Mouse (Mus musculus) C2C12 (cell line): ENCODE data around the gene Pkn3. TPM values are rescaled to one million over a fixed set of nuclear protein-coding genes. Genes with fewer than 3 reads are reported as not detected.

ENCODE experiments used
- H3K27me3 ChIP-seq: one replicate; pipeline ENCODE4 v1.6.1; 2011; ENCODE audit not compliant: control insufficient read depth, insufficient read depth, insufficient read length
- H3K36me3 ChIP-seq: one replicate; pipeline ENCODE4 v1.6.1; 2011; ENCODE audit not compliant: control insufficient read depth, insufficient read depth
- H3K4me3 ChIP-seq: one replicate; pipeline ENCODE4 v1.5.1; 2011; ENCODE audit warnings: mild to moderate bottlenecking, control low read depth; ENCODE audit not compliant: poor library complexity, insufficient read depth, severe bottlenecking
- H3K79me2 ChIP-seq: one replicate; pipeline ENCODE4 v1.6.1; 2011; ENCODE audit not compliant: control insufficient read depth, insufficient read depth
- H3K79me3 ChIP-seq: one replicate; pipeline ENCODE4 v1.6.1; 2011; ENCODE audit warnings: low read depth, control low read depth
- H3ac ChIP-seq: one replicate; pipeline ENCODE3; 2011; ENCODE audit warnings: low read depth; ENCODE audit not compliant: control insufficient read depth, insufficient read length
- CEBPB ChIP-seq: IDR thresholded peaks from one replicate; pipeline ENCODE4 v1.6.1; 2011; ENCODE audit warnings: low read depth, mild to moderate bottlenecking, control low read depth, moderate library complexity
- CTCF ChIP-seq: IDR thresholded peaks from one replicate; pipeline ENCODE4 v1.5.1; 2011; ENCODE audit not compliant: control insufficient read depth, insufficient read depth, insufficient read length
- FOSL1 ChIP-seq: IDR thresholded peaks from one replicate; pipeline ENCODE4 v1.8.0; 2011; ENCODE audit warnings: mild to moderate bottlenecking, low read length; ENCODE audit not compliant: poor library complexity, insufficient read depth, severe bottlenecking
- MAX ChIP-seq: IDR thresholded peaks from one replicate; pipeline ENCODE4 v1.6.1; 2011; ENCODE audit warnings: mild to moderate bottlenecking, control low read depth
- MYOD1 ChIP-seq: IDR thresholded peaks from one replicate; pipeline ENCODE4 v1.6.1; 2011; ENCODE audit warnings: low read depth; ENCODE audit not compliant: control insufficient read depth, insufficient read length
- MYOG ChIP-seq: IDR thresholded peaks from one replicate; pipeline ENCODE4 v1.6.1; 2011; ENCODE audit not compliant: control insufficient read depth, insufficient read length; ENCODE audit errors: extremely low read depth
- USF1 ChIP-seq: IDR thresholded peaks from one replicate; pipeline ENCODE4 v1.6.1; 2011; ENCODE audit warnings: low read depth, mild to moderate bottlenecking, control low read depth, moderate library complexity
- polyA plus RNA-seq: library from polyadenylated mRNA; unstranded; fragments of >200 nt; fragmentation: generic; extraction: Trizol; gene quantifications from one replicate; pipeline ENCODE4 v1.2.1, GENCODE M21; 2012; ENCODE audit warnings: missing spikeins

Gene Pkn3
- polyA plus RNA-seq, 1 experiment = 5.5 TPM

- Histone ChIP-seq H3K36me3 (no peaks in the 10 kb centered on the region), H3K4me3 (no peak overlapping the region), H3K27me3 (no peaks in the 10 kb centered on the region), H3ac (no peak overlapping the region), H3K79me2 (no peaks in the 10 kb centered on the region), H3K79me3 (no peaks in the 10 kb centered on the region)
- TF ChIP-seq MYOD1 (no peak), CTCF (no peak), MYOG (no peak), FOSL1 (no peak), USF1 (no peak)
These were observed 7.1 kb downstream of the Pkn3 start for GRCm38 (mm10) chr2:30084632-30085031.

- H3K4me3 ChIP-seq = no peak overlapping the region
- H3K79me3 ChIP-seq = no peaks in the 10 kb centered on the region
- H3K79me2 ChIP-seq = peaks cover under 1% of the 10 kb centered on the region
- H3K36me3 ChIP-seq = peaks cover 18% of the 10 kb centered on the region
- TF ChIP-seq FOSL1 = no peak
- no peak for TF ChIP-seq MYOG
- no peak for TF ChIP-seq MAX
- no peak for TF ChIP-seq USF1
- TF ChIP-seq CEBPB = no peak
- no peak for TF ChIP-seq MYOD1
- TF ChIP-seq CTCF = no peak
- H3K27me3 ChIP-seq = no peaks in the 10 kb centered on the region
- H3ac ChIP-seq = no peak overlapping the region
These were observed 9.8 kb downstream of the Pkn3 start for GRCm38 (mm10) chr2:30087310-30087709.

- peaks cover 30% of the 10 kb centered on the region for H3K79me2 ChIP-seq
- H3K36me3 ChIP-seq = peaks cover 18% of the 10 kb centered on the region
- H3K4me3 ChIP-seq = no peak overlapping the region
- H3K27me3 ChIP-seq = no peaks in the 10 kb centered on the region
- TF ChIP-seq CEBPB = no peak
- TF ChIP-seq FOSL1 = no peak
- no peak for TF ChIP-seq USF1
- TF ChIP-seq MYOG = no peak
- no peak for TF ChIP-seq MYOD1
- no peak for TF ChIP-seq CTCF
- no peak for TF ChIP-seq MAX
- H3ac ChIP-seq = no peak overlapping the region
- H3K79me3 ChIP-seq = peaks cover 16% of the 10 kb centered on the region
These were observed 14.0 kb downstream of the Pkn3 start for GRCm38 (mm10) chr2:30091521-30091920.

- Histone ChIP-seq H3K79me2 (peaks cover 30% of the 10 kb centered on the region), H3K79me3 (peaks cover 16% of the 10 kb centered on the region), H3K4me3 (peak overlapping the region; percentile 88), H3K27me3 (no peaks in the 10 kb centered on the region), H3ac (peak overlapping the region; percentile 88), H3K36me3 (peaks cover 18% of the 10 kb centered on the region)
- TF ChIP-seq USF1 (no peak), CTCF (no peak), MYOG (no peak), MAX (no peak), MYOD1 (no peak), FOSL1 (no peak), CEBPB (no peak)
These were observed 14.9 kb downstream of the Pkn3 start for GRCm38 (mm10) chr2:30092280-30092918.

- Histone ChIP-seq H3K27me3 (no peaks in the 10 kb centered on the region), H3ac (peak within 1 kb of the TSS; percentile 88), H3K79me2 (peaks cover 30% of the 10 kb centered on the region), H3K4me3 (peak within 1 kb of the TSS; percentile 88), H3K36me3 (peaks cover 18% of the 10 kb centered on the region), H3K79me3 (peaks cover 16% of the 10 kb centered on the region)
- TF ChIP-seq CEBPB (no peak), FOSL1 (no peak), USF1 (no peak), CTCF (no peak), MYOD1 (no peak), MYOG (no peak), MAX (peak; percentile 96)
These were observed 16.2 kb downstream of the Pkn3 start, which contains the start of gene Zdhhc12 for GRCm38 (mm10) chr2:30093471-30094207. TSS of gene Zdhhc12 (minus strand) at chr2:30093648.
